Mouse (Mus musculus) neural tube, embryonic 12.5 days (tissue): Measurements from ENCODE around the gene Cdh3. TPM values are rescaled to one million over a fixed set of nuclear protein-coding genes. Genes with fewer than 3 reads are reported as not detected.

Experiments used
- ATAC-seq: fragments of 200-750 bp; cut with Nextera tagmentation; 2 replicates; pipeline ENCODE4 v1.8.0; 2017; ENCODE audit warnings: low read depth, mild to moderate bottlenecking, moderate TSS enrichment, moderate library complexity; ENCODE audit not compliant: low FRiP score
- H3K27ac ChIP-seq: fragments of 300-500 bp; sonication (generic); 2 replicates; pipeline ENCODE4 v1.5.1; 2016
- H3K27me3 ChIP-seq: fragments of 300-500 bp; sonication (generic); replicated peaks from 2 replicates; pipeline ENCODE4 v1.6.1; 2016; ENCODE audit warnings: mild to moderate bottlenecking
- H3K36me3 ChIP-seq: fragments of 300-500 bp; sonication (generic); 2 replicates; pipeline ENCODE4 v1.6.1; 2016; ENCODE audit warnings: mild to moderate bottlenecking
- H3K4me1 ChIP-seq: fragments of 300-500 bp; sonication (generic); 2 replicates; pipeline ENCODE4 v1.6.1; 2016
- H3K4me2 ChIP-seq: fragments of 300-500 bp; sonication (generic); replicated peaks from 2 replicates; pipeline ENCODE4 v1.6.1; 2016; ENCODE audit warnings: mild to moderate bottlenecking
- H3K4me3 ChIP-seq: fragments of 300-500 bp; sonication (generic); 2 replicates; pipeline ENCODE4 v1.5.1; 2016
- H3K9ac ChIP-seq: fragments of 300-500 bp; sonication (generic); 2 replicates; pipeline ENCODE4 v1.6.1; 2016; ENCODE audit warnings: mild to moderate bottlenecking
- H3K9me3 ChIP-seq: fragments of 300-500 bp; sonication (generic); 2 replicates; pipeline ENCODE4 v1.6.1; 2016; ENCODE audit warnings: mild to moderate bottlenecking
- WGBS: fragments of 180-500 bp; shearing (Covaris S2); methylation state at CpG from one replicate; pipeline ENCODE4 v1.1.7; 2016; 5-methylcytosine and 5-hydroxymethylcytosine counted together
- polyA plus RNA-seq: library from polyadenylated mRNA; unstranded; fragments of >200 nt; fragmentation: Nextera tagmentation; extraction: Ambion mirVana; gene quantifications from 2 replicates; pipeline ENCODE4 v1.2.1, GENCODE M21; 2016

Cdh3 gene
- polyA plus RNA-seq, 1 experiment from 2014 or later = 6.0 TPM

DNA sequence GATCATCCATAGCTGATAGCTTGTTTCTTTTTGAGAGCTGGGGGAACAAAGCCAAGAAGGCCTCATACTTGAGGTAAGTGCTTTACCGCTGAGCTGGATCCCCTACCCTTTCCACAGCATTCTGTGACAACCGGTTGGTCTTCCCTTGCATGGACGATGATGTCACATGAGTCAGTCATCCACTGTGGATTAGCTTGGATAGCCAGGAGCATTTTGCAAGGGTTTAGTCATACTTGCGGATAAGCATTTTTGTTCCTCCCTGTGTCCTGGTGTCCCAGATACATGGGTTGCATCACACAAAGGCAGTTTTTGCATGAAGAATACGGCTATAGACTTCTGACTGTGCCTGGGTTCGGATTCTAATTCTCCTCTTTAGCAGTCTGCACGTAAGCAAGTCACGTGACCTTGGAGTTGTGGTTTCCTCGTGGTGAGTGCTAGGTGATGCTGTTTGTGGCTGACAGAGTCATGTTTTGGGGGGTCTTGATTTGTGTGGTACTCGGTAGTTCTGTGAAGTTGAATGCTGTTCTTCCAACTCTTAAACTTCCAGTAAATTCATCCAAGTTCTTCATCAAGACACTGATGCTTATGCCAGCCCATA lies 19.3 kb downstream of the Cdh3 start:
- H3K4me2 ChIP-seq = no peak overlapping the region
- no peak overlapping the region for H3K9ac ChIP-seq
- 93% methylated on average over 10 of the region's 10 CpGs for WGBS
- ATAC-seq = no peak
- no peaks in the 10 kb centered on the region for H3K27me3 ChIP-seq
- H3K27ac ChIP-seq = no peak overlapping the region
- no peaks in the 10 kb centered on the region for H3K4me1 ChIP-seq
- no peak overlapping the region for H3K4me3 ChIP-seq
- H3K36me3 ChIP-seq = no peaks in the 10 kb centered on the region
- no peaks in the 10 kb centered on the region for H3K9me3 ChIP-seq

DNA sequence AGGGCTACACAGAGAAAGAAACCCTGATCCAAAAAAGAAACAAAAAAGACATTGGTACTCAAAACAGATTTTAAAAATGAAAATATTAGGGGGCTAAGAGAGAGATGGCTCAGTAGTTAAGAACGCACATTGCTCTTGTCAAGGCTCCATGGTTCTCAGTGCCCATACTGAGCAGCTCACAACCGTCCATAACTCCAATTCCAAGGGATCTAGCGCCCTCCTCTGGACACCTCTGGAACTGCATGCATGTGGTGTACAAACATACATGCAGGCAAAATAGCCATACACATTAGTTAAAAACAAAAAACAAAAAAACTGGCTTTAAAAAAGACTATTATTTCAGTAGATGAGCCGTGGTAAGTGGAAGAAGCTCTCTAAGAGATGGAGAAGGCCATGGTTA lies 19.9 kb downstream of the Cdh3 start:
- Histone ChIP-seq H3K27ac (no peak overlapping the region), H3K36me3 (no peaks in the 10 kb centered on the region), H3K4me3 (no peak overlapping the region), H3K9ac (no peak overlapping the region), H3K4me1 (no peaks in the 10 kb centered on the region), H3K4me2 (no peak overlapping the region), H3K9me3 (no peaks in the 10 kb centered on the region), H3K27me3 (no peaks in the 10 kb centered on the region)
- WGBS = 74% methylated on average over 4 of the region's 4 CpGs
- ATAC-seq = no peak

DNA sequence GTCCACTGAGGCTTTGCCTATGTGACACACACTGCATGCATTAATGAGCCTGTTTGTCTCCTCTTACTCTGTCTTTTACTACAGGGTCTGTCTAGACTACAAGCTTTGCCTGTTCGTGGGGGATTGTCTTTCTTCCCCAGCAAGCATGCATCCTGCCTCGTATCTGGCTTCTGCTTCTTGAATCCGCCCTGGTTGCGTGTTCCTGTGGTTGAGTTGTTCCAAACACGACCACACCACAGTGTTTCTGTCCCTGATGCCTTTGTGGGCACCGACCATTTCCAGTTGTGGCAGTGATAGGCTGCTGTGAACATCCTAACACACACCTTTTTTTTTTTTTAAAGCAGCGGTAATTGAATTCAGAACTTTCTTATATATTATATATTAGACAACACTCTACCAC lies 23.0 kb downstream of the Cdh3 start:
- H3K27me3 ChIP-seq = no peaks in the 10 kb centered on the region
- no peaks in the 10 kb centered on the region for H3K36me3 ChIP-seq
- H3K4me2 ChIP-seq = no peak overlapping the region
- WGBS = 82% methylated on average over 7 of the region's 7 CpGs
- H3K27ac ChIP-seq = no peak overlapping the region
- H3K4me3 ChIP-seq = no peak overlapping the region
- H3K9ac ChIP-seq = no peak overlapping the region
- no peaks in the 10 kb centered on the region for H3K4me1 ChIP-seq
- ATAC-seq = no peak
- H3K9me3 ChIP-seq = no peaks in the 10 kb centered on the region

DNA sequence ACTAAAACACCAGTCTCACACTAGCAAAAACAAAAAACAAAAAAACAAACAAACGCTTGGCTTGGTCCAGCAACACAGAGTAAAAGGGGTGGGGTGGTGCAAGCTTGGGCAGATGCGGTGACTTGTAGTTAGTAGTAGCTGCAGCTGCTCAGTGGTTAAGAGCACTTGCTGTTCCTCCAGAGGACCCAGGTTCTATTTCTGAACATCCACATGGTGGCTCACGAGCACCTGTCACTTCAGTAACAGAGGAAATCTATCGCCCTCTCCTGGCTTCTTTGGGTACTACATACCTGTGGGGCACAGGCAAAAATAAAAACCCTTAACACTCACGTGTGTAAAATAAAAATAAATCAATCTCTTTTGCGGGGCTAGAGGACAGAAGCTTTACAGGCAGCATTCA lies 23.8 kb downstream of the Cdh3 start:
- H3K4me2 ChIP-seq = no peak overlapping the region
- no peak for ATAC-seq
- no peaks in the 10 kb centered on the region for H3K9me3 ChIP-seq
- H3K4me1 ChIP-seq = no peaks in the 10 kb centered on the region
- no peaks in the 10 kb centered on the region for H3K27me3 ChIP-seq
- WGBS = 33% methylated on average over 6 of the region's 6 CpGs
- no peak overlapping the region for H3K4me3 ChIP-seq
- H3K36me3 ChIP-seq = no peaks in the 10 kb centered on the region
- H3K27ac ChIP-seq = no peak overlapping the region
- H3K9ac ChIP-seq = no peak overlapping the region

DNA sequence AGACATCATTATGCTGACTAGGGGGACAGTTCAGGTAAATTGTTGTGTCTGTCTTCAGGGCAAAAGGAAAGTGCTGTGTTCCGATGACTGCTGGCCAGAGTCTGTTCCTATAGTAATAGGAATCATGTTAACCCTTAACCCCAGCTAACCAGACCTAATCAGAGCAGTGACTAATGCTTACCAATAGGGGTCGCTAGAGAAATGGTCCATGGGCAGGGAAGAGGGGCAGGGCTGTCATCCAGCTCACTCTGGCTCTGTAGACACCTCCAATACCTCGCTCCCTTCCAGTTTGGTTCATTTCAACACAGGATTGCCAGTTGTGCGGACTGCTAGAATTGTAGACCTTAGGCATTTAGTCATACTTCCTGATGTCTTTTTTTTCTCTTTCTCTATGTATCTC lies 24.8 kb downstream of the Cdh3 start:
- Histone ChIP-seq H3K4me1 (no peaks in the 10 kb centered on the region), H3K4me3 (no peak overlapping the region), H3K4me2 (no peak overlapping the region), H3K27me3 (no peaks in the 10 kb centered on the region), H3K9ac (no peak overlapping the region), H3K9me3 (no peaks in the 10 kb centered on the region), H3K27ac (no peak overlapping the region), H3K36me3 (no peaks in the 10 kb centered on the region)
- ATAC-seq = no peak
- WGBS = 77% methylated on average over 4 of the region's 4 CpGs

DNA sequence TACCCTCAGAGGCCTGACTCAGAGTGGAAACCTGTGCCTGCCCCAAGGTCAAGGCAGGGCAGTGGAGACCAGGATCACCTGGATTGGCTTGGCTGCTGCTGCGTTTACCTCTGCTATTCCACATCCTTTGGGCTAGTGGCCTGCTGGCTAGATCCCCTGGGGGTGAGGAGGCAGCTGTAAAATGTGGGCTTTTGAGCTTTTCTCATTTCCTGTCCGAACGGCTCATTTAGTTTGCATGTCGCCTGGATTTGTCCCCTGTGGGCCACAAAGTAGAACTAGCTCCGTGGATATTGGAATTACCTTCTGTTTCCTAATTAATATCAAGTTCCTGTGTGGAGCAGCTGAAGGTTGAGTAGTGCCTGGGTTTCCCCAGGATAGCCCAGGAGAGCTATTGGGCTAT lies 28.5 kb downstream of the Cdh3 start:
- H3K4me1 ChIP-seq = no peaks in the 10 kb centered on the region
- no peaks in the 10 kb centered on the region for H3K9me3 ChIP-seq
- no peaks in the 10 kb centered on the region for H3K36me3 ChIP-seq
- no peak for ATAC-seq
- H3K4me3 ChIP-seq = no peak overlapping the region
- no peak overlapping the region for H3K4me2 ChIP-seq
- WGBS = 42% methylated on average over 5 of the region's 5 CpGs
- H3K9ac ChIP-seq = no peak overlapping the region
- H3K27ac ChIP-seq = no peak overlapping the region
- H3K27me3 ChIP-seq = no peaks in the 10 kb centered on the region

- WGBS = 88% methylated on average over 11 of the region's 11 CpGs
- Histone ChIP-seq H3K27me3 (no peaks in the 10 kb centered on the region), H3K36me3 (no peaks in the 10 kb centered on the region), H3K4me1 (no peaks in the 10 kb centered on the region), H3K27ac (no peak overlapping the region), H3K9ac (no peak overlapping the region), H3K4me3 (no peak overlapping the region), H3K4me2 (no peak overlapping the region), H3K9me3 (no peaks in the 10 kb centered on the region)
- no peak for ATAC-seq
Observed at GRCm38 (mm10) chr8:106541002-106541401, 30.3 kb downstream of the Cdh3 start.

- H3K27ac ChIP-seq = no peak overlapping the region
- no peak overlapping the region for H3K9ac ChIP-seq
- ATAC-seq = no peak
- H3K36me3 ChIP-seq = no peaks in the 10 kb centered on the region
- no peak overlapping the region for H3K4me3 ChIP-seq
- no peaks in the 10 kb centered on the region for H3K9me3 ChIP-seq
- H3K4me2 ChIP-seq = no peak overlapping the region
- WGBS = 85% methylated on average over 8 of the region's 8 CpGs
- H3K27me3 ChIP-seq = no peaks in the 10 kb centered on the region
- H3K4me1 ChIP-seq = no peaks in the 10 kb centered on the region
Observed at GRCm38 (mm10) chr8:106543043-106543442, 32.4 kb downstream of the Cdh3 start.

DNA sequence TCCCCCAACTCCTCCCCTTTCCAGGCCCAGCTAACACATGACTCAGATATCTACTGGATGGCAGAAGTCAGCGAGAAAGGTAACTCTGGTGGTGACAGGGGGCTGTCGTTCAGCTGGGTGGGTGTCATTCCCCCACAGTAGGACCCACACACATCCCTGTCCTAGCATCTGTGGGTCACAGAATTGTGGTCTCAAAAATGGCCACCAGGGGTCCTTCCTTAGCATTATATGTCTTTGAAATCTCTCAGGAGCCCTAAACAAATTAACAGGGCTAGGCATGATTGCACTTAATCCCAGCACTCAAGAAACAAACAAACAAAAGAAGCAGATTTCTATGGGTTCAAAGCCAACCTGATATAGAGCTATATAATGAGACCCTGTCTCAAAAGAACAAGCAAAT lies 34.5 kb downstream of the Cdh3 start:
- Histone ChIP-seq H3K4me1 (no peaks in the 10 kb centered on the region), H3K9ac (no peak overlapping the region), H3K27ac (no peak overlapping the region), H3K4me2 (no peak overlapping the region), H3K27me3 (no peaks in the 10 kb centered on the region), H3K4me3 (no peak overlapping the region), H3K9me3 (no peaks in the 10 kb centered on the region), H3K36me3 (no peaks in the 10 kb centered on the region)
- ATAC-seq = no peak
- WGBS = 82% methylated on average over 2 of the region's 2 CpGs

GRCm38 (mm10) chr8:106546746-106547145 lies 36.1 kb downstream of the Cdh3 start:
- no peaks in the 10 kb centered on the region for H3K9me3 ChIP-seq
- no peaks in the 10 kb centered on the region for H3K36me3 ChIP-seq
- no peak overlapping the region for H3K9ac ChIP-seq
- no peak overlapping the region for H3K4me2 ChIP-seq
- WGBS = 88% methylated on average over 7 of the region's 7 CpGs
- no peaks in the 10 kb centered on the region for H3K27me3 ChIP-seq
- no peak for ATAC-seq
- H3K4me3 ChIP-seq = no peak overlapping the region
- no peaks in the 10 kb centered on the region for H3K4me1 ChIP-seq
- no peak overlapping the region for H3K27ac ChIP-seq

- no peak overlapping the region for H3K4me3 ChIP-seq
- no peak for ATAC-seq
- H3K4me2 ChIP-seq = no peak overlapping the region
- H3K4me1 ChIP-seq = no peaks in the 10 kb centered on the region
- H3K27me3 ChIP-seq = no peaks in the 10 kb centered on the region
- WGBS = 69% methylated on average over 10 of the region's 10 CpGs
- H3K36me3 ChIP-seq = no peaks in the 10 kb centered on the region
- H3K9ac ChIP-seq = no peak overlapping the region
- no peak overlapping the region for H3K27ac ChIP-seq
- no peaks in the 10 kb centered on the region for H3K9me3 ChIP-seq
Observed at GRCm38 (mm10) chr8:106548366-106548936, 37.8 kb downstream of the Cdh3 start.

DNA sequence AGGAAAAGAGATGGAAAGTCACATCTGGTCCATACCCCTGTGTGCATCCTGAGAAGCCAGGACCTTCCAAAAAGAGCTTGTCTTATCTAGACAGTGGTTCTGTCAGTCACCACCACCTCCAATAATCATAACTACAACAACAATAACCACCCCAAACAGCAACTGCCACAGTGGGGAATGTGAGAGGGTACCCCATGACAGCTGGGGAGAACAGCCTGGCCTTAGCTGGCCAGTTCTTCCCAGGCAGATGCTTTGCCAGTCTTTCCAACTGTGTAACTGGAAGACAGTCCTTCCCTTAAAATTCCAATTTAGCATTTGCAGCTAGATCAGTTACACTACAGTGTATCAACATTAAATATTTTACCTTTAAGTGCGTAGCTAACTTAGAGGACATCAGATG lies 40.2 kb downstream of the Cdh3 start:
- Histone ChIP-seq H3K36me3 (no peaks in the 10 kb centered on the region), H3K27me3 (no peaks in the 10 kb centered on the region), H3K27ac (no peak overlapping the region), H3K4me3 (no peak overlapping the region), H3K9me3 (no peaks in the 10 kb centered on the region), H3K9ac (no peak overlapping the region), H3K4me2 (no peak overlapping the region), H3K4me1 (no peaks in the 10 kb centered on the region)
- 92% methylated on average over 1 of the region's 1 CpGs for WGBS
- ATAC-seq = no peak

- Histone ChIP-seq H3K4me2 (no peak overlapping the region), H3K27ac (no peak overlapping the region), H3K4me1 (no peaks in the 10 kb centered on the region), H3K27me3 (no peaks in the 10 kb centered on the region), H3K4me3 (no peak overlapping the region), H3K36me3 (no peaks in the 10 kb centered on the region), H3K9me3 (peaks cover 9% of the 10 kb centered on the region), H3K9ac (no peak overlapping the region)
- WGBS = 93% methylated on average over 5 of the region's 5 CpGs
- ATAC-seq = no peak
Observed at GRCm38 (mm10) chr8:106554011-106554410, 43.3 kb downstream of the Cdh3 start.
